Mouse (Mus musculus): ENCODE data around the gene Sec61b. TPM values are rescaled to one million over a fixed set of nuclear protein-coding genes. Genes with fewer than 3 reads are reported as not detected.

The Sec61b gene
- polyA plus RNA-seq (2015; fragmentation: Nextera tagmentation; extraction: Ambion mirVana), result 285 and 289 TPM in 2 replicates

DNA sequence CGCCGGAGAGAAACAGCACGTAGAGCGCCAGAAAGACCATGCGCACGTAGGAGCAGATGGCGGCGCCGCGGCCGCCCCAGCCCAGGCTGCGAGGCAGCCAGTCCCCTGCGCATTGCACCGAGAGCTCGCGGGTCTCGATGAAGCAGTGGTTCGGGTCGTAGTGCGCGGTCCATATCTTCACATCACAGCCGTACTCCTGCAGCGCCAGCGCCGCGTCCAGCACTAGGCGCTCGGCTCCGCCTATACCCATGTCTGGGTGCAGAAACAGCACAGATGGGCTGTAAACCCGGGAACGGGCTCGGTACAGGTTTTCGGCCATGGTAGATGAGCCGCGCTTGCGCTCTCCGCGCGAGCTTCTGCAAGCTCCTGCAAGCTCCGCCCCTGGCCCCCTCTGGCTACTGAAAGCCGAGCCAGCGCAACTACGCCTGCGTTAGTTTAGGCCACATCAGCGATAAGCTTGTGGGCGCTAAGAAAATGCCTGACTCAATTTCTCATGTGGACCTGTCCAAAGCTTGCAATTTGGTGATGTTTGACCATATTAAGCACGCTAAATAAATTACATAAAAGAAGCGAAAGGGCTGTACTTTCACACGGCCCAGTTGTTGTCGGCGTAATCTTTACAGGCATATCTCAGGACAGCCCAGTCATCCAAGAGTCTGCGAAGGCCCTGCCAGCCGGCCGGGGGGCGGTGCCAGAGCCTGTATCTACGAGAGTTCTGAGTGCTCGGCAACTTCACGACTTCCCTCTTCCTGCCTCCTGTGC lies at the start of gene Sec61b, which contains the start of gene Alg2:
TSS of gene Sec61b (plus strand) at position 691 of the 762 bp plus-strand sequence.
TSS of gene Alg2 (minus strand) at position 366 of the 762 bp plus-strand sequence.

Other genes with a start within 250 kb of the Sec61b start
- gene Tgfbr1, start 121.4 kb upstream of the Sec61b start, polyA plus RNA-seq (2015; fragmentation: Nextera tagmentation; extraction: Ambion mirVana), result 17.4 and 19.7 TPM in 2 replicates
- gene Alg2, start 325 bp upstream of the Sec61b start, polyA plus RNA-seq (2015; fragmentation: Nextera tagmentation; extraction: Ambion mirVana), result 23.3 and 24.5 TPM in 2 replicates

Measured in urinary bladder, postnatal 0 days (tissue).